Mouse (Mus musculus) hindbrain, postnatal 0 days (tissue): Measurements from ENCODE around the gene Pla2g1b. TPM values are rescaled to one million over a fixed set of nuclear protein-coding genes. Genes with fewer than 3 reads are reported as not detected.
A peak's percentile ranks its signal among the peaks of the same experiment; 100 is the strongest.

Source experiments
- ATAC-seq: fragments of 200-750 bp; cut with Nextera tagmentation; 2 replicates; pipeline ENCODE4 v1.8.0; 2017; ENCODE audit warnings: mild to moderate bottlenecking, moderate TSS enrichment, moderate library complexity
- DNase-seq: peaks from one replicate; pipeline ENCODE4 v3.0.0-alpha.2; 2015; ENCODE audit warnings: low spot score
- H3K27ac ChIP-seq: fragments of 300-500 bp; sonication (generic); 2 replicates; pipeline ENCODE4 v1.5.1; 2014; ENCODE audit warnings: mild to moderate bottlenecking
- H3K27me3 ChIP-seq: fragments of 300-500 bp; sonication (generic); 2 replicates; pipeline ENCODE4 v1.6.1; 2014; ENCODE audit warnings: low read length, mixed read lengths; ENCODE audit not compliant: insufficient read depth
- H3K36me3 ChIP-seq: fragments of 300-500 bp; sonication (generic); 2 replicates; pipeline ENCODE4 v1.6.1; 2014; ENCODE audit warnings: low read length, mixed read lengths; ENCODE audit not compliant: insufficient read depth
- H3K4me1 ChIP-seq: fragments of 300-500 bp; sonication (generic); 2 replicates; pipeline ENCODE4 v1.6.1; 2014; ENCODE audit warnings: antibody characterized with exemption, low read length, mixed read lengths; ENCODE audit not compliant: insufficient read depth
- H3K4me2 ChIP-seq: fragments of 300-500 bp; sonication (generic); 2 replicates; pipeline ENCODE4 v1.6.1; 2014; ENCODE audit warnings: low read depth, mild to moderate bottlenecking, low read length, moderate library complexity, mixed read lengths
- H3K4me3 ChIP-seq: fragments of 300-500 bp; sonication (generic); 2 replicates; pipeline ENCODE4 v1.5.1; 2014; ENCODE audit warnings: low read length
- H3K9ac ChIP-seq: fragments of 300-500 bp; sonication (generic); replicated peaks from 2 replicates; pipeline ENCODE4 v1.6.1; 2014; ENCODE audit warnings: mild to moderate bottlenecking, low read length, moderate library complexity, mixed read lengths
- H3K9me3 ChIP-seq: fragments of 300-500 bp; sonication (generic); 2 replicates; pipeline ENCODE4 v1.6.1; 2016; ENCODE audit warnings: low read length, mixed read lengths
- CTCF ChIP-seq: IDR thresholded peaks from 2 replicates; pipeline ENCODE4 v1.5.1; 2016; ENCODE audit warnings: antibody characterized with exemption, control low read depth, low read depth
- WGBS: fragments of 180-500 bp; shearing (Covaris S2); extraction: QIAGEN DNeasy Blood & Tissue Kit; methylation state at CpG from one replicate; pipeline ENCODE4 v1.1.7; 2014; 5-methylcytosine and 5-hydroxymethylcytosine counted together
- polyA plus RNA-seq: library from polyadenylated mRNA; unstranded; fragments of >200 nt; fragmentation: Nextera tagmentation; extraction: Ambion mirVana; gene quantifications from 2 replicates; pipeline ENCODE4 v1.2.1, GENCODE M21; 2015
- total RNA-seq: library from RNA; depleted of rRNA; stranded (reverse); fragments of >200 nt; gene quantifications from 2 replicates; pipeline ENCODE4 v1.2.3, GENCODE M21; 2014

Pla2g1b gene
- total and polyA plus RNA-seq, 2 experiments from 2014 or later = not detected

GRCm38 (mm10) chr5:115483947-115484920 is 18.2 kb downstream of the Pla2g1b start, which contains the start of gene Sirt4:
Sirt4 (minus strand) TSS chr5:115484725.
- peak within 1 kb of the TSS; percentile 41 for H3K4me3 ChIP-seq
- H3K9me3 ChIP-seq = no peaks in the 10 kb centered on the region
- WGBS = 6% methylated on average over 30 of the region's 30 CpGs
- H3K4me2 ChIP-seq = peak within 1 kb of the TSS; percentile 74
- no peaks in the 10 kb centered on the region for H3K27me3 ChIP-seq
- peaks cover 11% of the 10 kb centered on the region; the same call in 1 of the 2 replicates for H3K4me1 ChIP-seq
- DNase-seq (peak; percentile 98), ATAC-seq (peak; percentile 91)
- H3K9ac ChIP-seq = peak within 1 kb of the TSS; percentile 57
- no peaks in the 10 kb centered on the region; the same call in 1 of the 2 replicates for H3K36me3 ChIP-seq
- peak within 1 kb of the TSS; percentile 80 for H3K27ac ChIP-seq
- no peak for TF ChIP-seq CTCF

GRCm38 (mm10) chr5:115484996-115485395 is 18.9 kb downstream of the Pla2g1b start:
- no peaks in the 10 kb centered on the region for H3K27me3 ChIP-seq
- H3K36me3 ChIP-seq = no peaks in the 10 kb centered on the region
- peak overlapping the region; percentile 41 for H3K4me3 ChIP-seq
- TF ChIP-seq CTCF = no peak
- peak overlapping the region; percentile 80; the same call in 1 of the 2 replicates for H3K27ac ChIP-seq
- H3K4me2 ChIP-seq = peak overlapping the region; percentile 74
- 73% methylated on average over 5 of the region's 5 CpGs for WGBS
- ATAC-seq (no peak), DNase-seq (no peak)
- peak overlapping the region; percentile 57; the same call in 1 of the 2 replicates for H3K9ac ChIP-seq
- no peaks in the 10 kb centered on the region for H3K9me3 ChIP-seq
- peaks cover 11% of the 10 kb centered on the region; the same call in 1 of the 2 replicates for H3K4me1 ChIP-seq

GRCm38 (mm10) chr5:115485489-115486205 is 19.6 kb downstream of the Pla2g1b start:
- TF ChIP-seq CTCF = no peak
- no peak overlapping the region for H3K4me3 ChIP-seq
- no peak overlapping the region for H3K4me2 ChIP-seq
- ATAC-seq (no peak), DNase-seq (no peak)
- H3K4me1 ChIP-seq = peaks cover 11% of the 10 kb centered on the region; the same call in 1 of the 2 replicates
- no peaks in the 10 kb centered on the region for H3K27me3 ChIP-seq
- WGBS = 84% methylated on average over 18 of the region's 18 CpGs
- H3K27ac ChIP-seq = no peak overlapping the region
- H3K9me3 ChIP-seq = no peaks in the 10 kb centered on the region
- no peak overlapping the region for H3K9ac ChIP-seq
- H3K36me3 ChIP-seq = no peaks in the 10 kb centered on the region

GRCm38 (mm10) chr5:115486726-115487125 is 20.7 kb downstream of the Pla2g1b start:
- no peaks in the 10 kb centered on the region for H3K9me3 ChIP-seq
- WGBS = 49% methylated on average over 4 of the region's 4 CpGs
- no peak overlapping the region for H3K9ac ChIP-seq
- H3K4me1 ChIP-seq = peaks cover 12% of the 10 kb centered on the region
- no peak for TF ChIP-seq CTCF
- no peaks in the 10 kb centered on the region for H3K27me3 ChIP-seq
- no peak overlapping the region for H3K4me2 ChIP-seq
- no peaks in the 10 kb centered on the region for H3K36me3 ChIP-seq
- no peak overlapping the region for H3K4me3 ChIP-seq
- ATAC-seq (no peak), DNase-seq (no peak)
- H3K27ac ChIP-seq = no peak overlapping the region

- H3K4me3 ChIP-seq = no peak overlapping the region
- no peaks in the 10 kb centered on the region for H3K36me3 ChIP-seq
- H3K27ac ChIP-seq = no peak overlapping the region
- no peak overlapping the region for H3K9ac ChIP-seq
- WGBS = 83% methylated on average over 8 of the region's 8 CpGs
- peaks cover 17% of the 10 kb centered on the region for H3K4me1 ChIP-seq
- no peaks in the 10 kb centered on the region for H3K27me3 ChIP-seq
- DNase-seq (no peak), ATAC-seq (no peak)
- H3K4me2 ChIP-seq = no peak overlapping the region
- no peaks in the 10 kb centered on the region for H3K9me3 ChIP-seq
- no peak for TF ChIP-seq CTCF
Observed at GRCm38 (mm10) chr5:115487353-115487752, 21.3 kb downstream of the Pla2g1b start.

- H3K9ac ChIP-seq = no peak overlapping the region
- peak; percentile 15; the same call in 1 of the 2 replicates for TF ChIP-seq CTCF
- 0 out of 2 replicates have a peak overlapping the region, but pooled peaks have one; percentile 53 for H3K4me2 ChIP-seq
- H3K27ac ChIP-seq = no peak overlapping the region
- no peak for ATAC-seq
- no peaks in the 10 kb centered on the region for H3K9me3 ChIP-seq
- H3K36me3 ChIP-seq = no peaks in the 10 kb centered on the region
- no peak for DNase-seq
- no peaks in the 10 kb centered on the region for H3K27me3 ChIP-seq
- WGBS = 80% methylated on average over 9 of the region's 9 CpGs
- H3K4me1 ChIP-seq = peaks cover 11% of the 10 kb centered on the region; the same call in 1 of the 2 replicates
- no peak overlapping the region for H3K4me3 ChIP-seq
Observed at GRCm38 (mm10) chr5:115487942-115488580, 22.0 kb downstream of the Pla2g1b start.
